Mouse (Mus musculus) thymus, adult 18-20 months (tissue): Measurements from ENCODE around the gene Kirrel2.
"Not testable (repeated sequence)": the region's sequence is repeated elsewhere in the genome, so short reads cannot be mapped to it uniquely, and the experiment has no call there.

Source experiments
- DNase-seq, 2 experiments: peaks; one replicate each; pipeline ENCODE4 v3.0.0; 2022; ENCODE audit warnings: mixed read lengths in 2 of 2

The Kirrel2 gene

DNA sequence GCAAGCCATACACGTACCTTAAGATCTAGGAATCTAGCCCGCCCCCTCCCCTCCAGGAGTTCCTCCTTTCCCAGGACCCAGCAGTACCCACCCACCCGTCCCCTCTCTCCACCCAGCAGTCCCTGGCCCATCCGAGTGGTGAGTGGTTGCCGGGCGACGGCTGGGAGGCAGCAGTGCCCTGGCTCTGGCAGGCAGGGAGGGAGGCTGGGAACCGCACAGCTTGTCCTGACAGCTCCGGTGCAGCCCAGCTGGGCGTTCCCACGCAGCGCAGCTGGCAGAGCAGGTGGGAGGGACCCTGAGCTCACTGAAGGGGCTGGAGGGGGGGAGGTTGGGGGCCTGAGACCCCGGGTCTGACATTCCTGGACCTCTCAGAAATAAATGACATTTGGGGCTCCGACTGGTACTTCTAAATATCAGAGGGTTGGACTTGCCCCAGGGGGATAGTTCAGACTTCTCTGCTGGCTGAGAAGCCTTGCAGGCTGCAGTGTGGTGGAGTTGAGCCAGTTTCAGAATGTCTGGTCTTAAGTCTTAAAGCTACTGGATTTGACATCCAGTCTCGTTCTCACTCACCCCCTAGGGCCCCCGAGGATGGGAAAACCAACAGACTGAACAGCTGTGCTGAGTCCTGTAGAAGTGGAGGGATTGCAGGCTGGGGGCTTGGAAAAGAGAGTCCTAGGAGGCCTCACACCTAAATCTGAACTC, at the start of gene Kirrel2, which contains the start of gene Nphs1:
Kirrel2 (minus strand) TSS at position 62 of the 702 bp plus-strand sequence.
Nphs1 (plus strand) TSS at position 687 of the 702 bp plus-strand sequence.
- no peak for DNase-seq

DNA sequence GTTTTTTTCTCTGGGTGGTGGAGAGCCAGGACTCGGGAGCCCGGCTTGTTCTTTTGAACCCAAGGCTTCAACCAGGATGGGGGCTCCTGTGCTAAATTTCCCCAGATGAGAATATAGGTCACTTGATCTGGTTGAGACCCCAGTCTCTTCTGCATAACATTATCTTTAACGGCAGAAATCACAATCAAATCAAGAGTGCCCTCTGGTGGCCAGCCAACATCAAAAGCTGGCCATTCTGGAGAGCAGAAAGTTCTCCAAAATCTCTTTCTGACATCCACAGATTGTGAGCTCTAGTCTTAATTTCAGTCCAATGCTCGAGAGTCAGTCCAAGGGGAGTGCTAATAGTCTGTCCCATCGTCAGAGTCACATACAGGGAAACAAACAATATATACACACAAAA, 43.7 kb upstream of the Kirrel2 start:
- DNase-seq = not testable (repeated sequence)

DNA sequence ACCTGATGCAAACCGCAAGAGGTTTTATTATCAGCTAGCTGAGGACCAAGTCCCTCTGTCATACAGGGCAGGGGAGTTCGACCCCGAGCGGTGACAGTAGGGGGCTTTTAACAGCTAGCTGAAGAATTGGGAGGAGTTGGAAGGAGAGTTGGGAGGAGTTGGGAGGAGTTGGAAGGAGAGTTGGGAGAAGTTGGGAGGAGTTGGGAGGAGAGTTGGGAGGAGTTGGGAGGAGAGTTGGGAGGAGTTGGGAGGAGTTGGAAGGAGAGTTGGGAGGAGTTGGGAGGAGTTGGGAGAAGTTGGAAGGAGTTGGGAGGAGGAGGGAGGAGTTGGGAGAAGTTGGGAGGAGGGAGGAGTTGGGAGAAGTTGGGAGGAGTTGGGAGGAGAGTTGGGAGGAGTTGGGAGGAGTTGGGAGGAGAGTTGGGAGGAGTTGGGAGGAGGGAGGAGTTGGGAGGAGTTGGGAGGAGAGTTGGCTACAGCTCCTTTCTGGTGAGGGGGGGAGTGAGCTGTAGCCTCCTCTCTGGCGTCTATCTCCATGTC, 38.1 kb upstream of the Kirrel2 start:
- not testable (repeated sequence) for DNase-seq

DNA sequence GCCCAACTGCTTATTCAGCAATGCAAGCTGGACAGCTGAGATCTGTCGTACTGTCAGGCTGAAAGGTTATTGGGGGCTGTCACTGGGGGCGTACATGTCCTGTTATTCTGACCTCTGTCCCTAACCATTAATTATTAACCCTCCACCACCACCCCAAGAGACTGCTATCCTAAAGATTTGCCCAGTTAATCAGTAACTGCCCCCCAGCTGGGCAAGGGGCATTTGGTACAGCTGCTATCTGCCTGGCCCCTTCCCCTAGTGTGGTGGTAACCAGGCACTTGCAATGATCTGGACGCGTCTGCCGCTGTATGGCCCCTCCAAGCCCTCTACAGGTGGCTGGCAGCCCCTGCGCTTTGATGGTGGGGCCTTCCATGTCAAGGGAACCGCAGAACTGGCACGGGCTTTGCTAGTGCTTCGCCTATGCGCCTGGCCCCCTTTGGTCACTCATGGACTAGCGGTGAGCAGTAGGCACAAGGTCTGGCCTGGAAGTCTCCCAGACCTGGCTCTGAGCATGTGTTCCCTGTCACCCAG, 36.0 kb upstream of the Kirrel2 start, which contains the start of gene Prodh2:
Prodh2 (plus strand) TSS at position 222 of the 531 bp plus-strand sequence.
- no peak for DNase-seq

DNA sequence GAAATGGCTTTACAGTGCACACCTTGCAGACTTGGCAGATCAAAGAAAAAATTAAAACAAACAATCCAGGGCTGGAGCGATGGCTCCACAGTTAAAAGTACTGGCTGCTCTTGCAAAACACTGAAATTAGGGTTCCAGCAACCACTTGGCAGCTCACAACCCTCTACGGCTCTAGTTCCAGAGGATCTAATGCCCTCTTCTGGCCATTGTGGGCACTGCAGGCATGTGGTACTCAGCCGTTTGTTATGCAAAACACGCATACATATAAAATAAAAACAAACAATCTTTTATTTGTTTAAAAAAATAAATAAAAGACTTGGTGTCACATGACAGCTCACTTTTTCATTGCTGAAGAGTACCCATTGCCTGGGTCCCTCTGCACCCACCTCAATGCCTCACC, 35.3 kb upstream of the Kirrel2 start:
- DNase-seq = peak; percentile 25 to 33

- DNase-seq = no peak
Observed at GRCm38 (mm10) chr7:30490957-30491307, 33.4 kb upstream of the Kirrel2 start.

DNA sequence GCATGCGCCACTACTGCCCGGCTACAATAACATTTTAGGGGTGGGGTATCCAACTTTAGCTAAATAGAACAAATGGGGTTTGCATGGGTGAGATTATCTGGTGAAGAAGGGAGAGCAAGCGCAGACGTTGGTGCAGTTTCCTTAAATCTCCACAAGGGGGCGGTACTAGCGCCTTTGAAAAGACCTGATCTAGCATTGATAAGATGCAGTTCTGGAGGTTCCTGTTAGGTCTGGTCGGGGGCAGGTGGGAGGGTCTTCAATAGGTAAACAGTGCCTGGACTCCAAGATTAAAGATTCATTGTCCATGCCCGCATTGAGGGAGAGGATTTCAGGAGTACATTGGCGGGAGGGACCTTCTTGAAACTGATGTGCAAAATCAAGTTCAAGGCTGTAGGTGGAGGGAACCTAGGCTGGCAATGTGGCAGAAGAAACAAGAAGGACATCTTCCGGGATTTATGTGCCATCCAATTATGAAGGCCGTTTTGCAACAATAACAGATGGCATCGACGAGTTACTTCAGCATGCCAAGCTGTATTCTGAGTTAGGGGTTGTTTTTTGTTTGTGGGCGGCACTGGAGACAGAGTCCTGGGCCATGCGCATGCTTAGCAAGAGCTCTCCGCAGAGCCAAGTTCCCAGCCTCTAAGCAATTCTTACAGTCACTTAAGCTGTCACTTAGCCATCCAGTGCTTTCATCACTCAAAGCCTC, 32.9 kb upstream of the Kirrel2 start:
- peak in 1 of 2 experiments; percentile 13 for DNase-seq

DNA sequence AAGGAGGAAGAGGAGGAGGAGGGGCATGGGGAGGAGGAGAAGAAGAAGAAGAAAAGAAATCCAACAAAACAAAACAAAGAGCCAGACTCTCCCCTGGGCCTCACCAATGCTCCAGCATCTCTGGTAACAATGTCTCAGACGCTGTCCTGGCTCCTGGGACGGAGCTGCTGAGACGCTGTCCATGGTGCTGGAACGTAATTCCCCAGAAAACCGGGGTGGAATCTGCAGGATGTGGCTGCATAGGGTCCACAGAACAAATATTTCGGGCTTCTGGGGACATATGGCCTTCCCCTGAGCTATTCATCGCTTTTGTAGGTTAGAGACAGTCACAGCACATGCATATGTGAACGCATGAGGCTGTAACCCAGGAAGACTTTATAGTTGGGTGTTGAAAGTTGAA, 26.8 kb upstream of the Kirrel2 start:
- DNase-seq = no peak

- no peak for DNase-seq
Observed at GRCm38 (mm10) chr7:30477415-30478381, 20.2 kb upstream of the Kirrel2 start.

DNA sequence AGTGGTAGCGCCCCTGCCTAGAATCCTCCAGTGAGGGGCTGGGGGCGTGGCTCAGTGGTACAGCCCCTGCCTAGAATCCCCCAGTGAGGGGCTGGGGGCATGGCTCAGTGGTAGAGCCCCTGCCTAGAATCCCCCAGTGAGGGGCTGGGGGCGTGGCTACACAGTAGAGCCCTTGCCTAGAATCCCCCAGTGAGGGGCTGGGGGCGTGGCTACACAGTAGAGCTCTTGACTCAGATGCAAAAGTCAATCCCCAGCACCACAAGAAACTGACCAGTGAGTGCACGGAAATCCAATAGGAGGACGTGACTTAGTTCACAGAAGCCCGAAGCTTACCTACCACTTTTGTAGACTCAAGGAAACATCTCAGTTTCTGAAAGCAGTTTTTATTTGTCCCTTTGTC, 18.6 kb upstream of the Kirrel2 start:
- not testable (repeated sequence) for DNase-seq

DNA sequence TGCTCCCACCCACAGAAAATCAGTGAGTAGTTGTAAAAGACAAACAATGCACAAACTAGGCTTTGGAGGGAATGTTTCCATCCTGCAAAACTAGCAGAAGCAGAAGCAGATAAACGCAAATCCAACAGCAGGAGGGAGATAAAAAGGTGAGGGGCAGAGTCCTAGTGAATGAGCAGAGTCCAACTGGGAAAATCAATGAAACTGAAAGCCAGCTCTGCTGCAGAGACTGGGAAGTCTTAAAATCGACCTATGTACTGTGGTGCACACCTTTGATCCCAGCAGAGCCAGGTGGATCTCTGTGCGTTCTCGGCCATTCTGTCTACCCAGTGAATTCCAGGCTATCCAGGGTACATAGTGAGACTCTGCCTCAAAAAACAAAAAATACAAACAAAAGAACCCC, 17.5 kb upstream of the Kirrel2 start:
- DNase-seq = no peak

GRCm38 (mm10) chr7:30472411-30472810, 14.9 kb upstream of the Kirrel2 start:
- DNase-seq = peak in 1 of 2 experiments; percentile 25

GRCm38 (mm10) chr7:30464816-30465300, 7.4 kb upstream of the Kirrel2 start:
- DNase-seq = no peak

DNA sequence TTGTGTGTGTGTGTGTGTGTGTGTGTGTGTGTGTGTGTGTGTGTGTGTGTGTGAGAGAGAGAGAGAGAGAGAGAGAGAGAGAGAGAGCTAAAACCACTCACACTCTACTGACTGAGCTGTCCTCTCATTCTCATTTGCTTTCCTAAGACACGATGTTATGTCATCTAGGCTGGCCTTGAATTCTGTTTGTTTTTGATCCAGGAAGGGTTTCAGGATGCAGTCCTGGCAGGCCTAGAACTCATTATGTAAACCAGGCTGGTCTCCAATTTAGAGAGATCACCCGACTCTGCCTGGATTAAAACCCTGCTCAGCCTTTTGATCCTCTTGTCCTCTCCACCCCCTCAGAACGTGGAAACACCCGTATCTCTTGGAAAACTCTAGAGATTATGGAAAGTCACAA, 6.5 kb upstream of the Kirrel2 start:
- DNase-seq = no peak

DNA sequence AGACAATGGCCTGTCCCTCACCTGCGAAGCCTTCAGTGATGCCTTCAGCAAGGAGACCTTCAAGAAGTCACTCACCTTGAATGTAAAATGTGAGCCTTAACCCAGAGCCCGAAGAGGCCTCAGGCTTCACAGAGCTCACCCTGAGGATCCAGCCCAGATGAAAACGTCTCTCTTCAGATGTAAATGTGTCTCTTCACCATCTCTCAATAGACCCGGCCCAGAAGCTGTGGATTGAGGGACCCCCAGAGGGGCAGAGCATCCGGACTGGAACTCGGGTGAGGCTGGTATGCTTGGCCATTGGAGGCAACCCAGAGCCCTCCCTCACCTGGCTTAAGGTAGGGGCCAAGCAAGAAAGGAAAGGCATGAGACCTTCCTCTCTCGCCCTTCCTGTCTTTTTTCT, 6.1 kb upstream of the Kirrel2 start:
- DNase-seq = no peak

DNA sequence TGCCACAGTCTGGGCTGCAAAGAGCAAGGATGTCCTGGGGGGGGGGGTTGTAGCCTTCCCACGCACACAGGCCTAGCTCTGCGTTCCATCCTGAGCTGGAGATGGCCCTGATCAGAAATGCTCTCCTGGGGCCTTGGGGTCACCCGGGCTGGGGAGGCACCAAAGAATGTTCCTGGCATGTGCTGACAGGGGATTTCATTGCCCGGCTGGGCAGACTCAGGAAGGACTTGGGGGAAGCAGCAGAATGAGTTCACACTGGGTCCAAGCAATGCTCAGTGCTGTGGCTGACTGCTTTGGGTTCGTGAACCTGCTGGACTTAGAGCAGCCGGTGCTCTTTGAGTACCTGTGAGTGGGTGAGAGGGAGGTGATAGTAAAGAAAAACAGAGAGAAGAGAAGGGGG, 2.0 kb upstream of the Kirrel2 start:
- no peak for DNase-seq

DNA sequence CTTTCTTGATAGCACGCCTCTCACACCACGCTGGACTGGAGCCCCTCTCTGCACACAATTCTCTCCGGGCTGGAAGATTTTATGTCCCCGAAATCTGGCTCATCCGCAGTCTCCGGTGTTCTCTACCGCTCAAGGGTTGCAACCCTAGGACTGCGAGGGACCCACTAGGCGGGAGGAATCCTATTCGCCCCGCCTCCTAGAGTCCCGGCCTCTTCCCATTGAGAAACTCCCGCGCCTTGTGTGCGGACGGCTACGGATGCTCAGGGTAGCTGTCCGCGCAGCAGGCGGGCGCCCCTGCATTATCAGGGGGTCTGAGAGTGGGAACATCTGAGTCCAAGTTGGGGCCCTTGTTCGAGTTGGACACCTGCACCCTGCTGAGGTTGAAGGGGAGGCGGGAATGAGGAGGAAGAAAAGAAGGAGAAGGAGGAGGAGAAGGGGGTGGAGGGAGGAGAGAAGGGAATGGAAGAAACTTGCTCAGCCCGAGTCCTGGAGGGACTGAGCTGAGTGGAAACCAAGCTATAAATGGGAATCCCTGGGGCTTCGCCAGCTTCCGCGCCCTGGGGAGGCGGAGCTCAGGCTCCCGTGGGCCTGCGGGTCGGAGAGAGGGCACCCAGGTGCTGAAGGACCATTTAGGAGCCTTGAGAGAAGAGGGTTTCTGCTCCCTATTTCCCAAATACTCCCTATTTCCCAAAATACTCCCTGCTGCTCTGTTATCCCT, 420 bp downstream of the Kirrel2 start:
- no peak for DNase-seq

DNA sequence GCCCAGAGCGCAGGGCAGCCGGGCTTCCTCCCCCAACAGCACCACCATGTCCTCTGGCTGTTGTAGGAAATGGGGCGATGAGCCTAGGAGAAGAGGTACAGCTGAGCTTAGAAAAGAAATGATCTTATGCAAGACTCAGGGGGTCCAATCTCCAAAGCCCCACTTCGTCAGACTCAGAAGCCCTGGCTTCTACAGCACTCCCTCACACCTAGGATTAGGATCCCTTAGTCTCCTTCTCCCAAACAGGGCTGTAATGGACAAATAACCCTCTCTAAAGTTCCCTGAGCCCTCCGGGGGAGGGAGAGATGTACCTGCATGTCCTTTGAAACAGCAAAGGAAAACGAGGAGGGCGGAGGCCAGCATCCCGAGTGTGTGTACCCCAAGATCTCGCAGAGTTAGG, 1.0 kb downstream of the Kirrel2 start:
- DNase-seq = no peak

DNA sequence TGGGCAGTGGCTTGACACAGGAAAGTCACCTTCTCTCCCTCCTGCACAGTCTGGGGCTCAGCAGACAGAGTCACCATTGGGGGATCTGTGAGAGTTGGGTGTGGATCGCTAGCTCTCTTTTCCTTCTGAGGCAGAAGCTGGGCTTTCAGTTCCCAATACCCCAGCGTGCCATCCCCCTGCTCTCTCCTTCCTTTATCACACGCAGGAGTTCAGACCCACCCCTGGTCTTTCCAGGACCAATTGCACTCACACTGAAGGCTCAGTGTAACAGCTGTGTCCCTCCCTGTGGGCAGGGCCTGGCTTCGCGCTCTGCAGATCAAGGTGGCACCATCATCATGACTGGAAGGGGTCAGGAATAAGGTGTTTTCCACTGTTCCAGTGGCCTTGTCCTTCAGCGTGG, 3.2 kb downstream of the Kirrel2 start:
- DNase-seq = no peak

GRCm38 (mm10) chr7:30453766-30454165, 3.7 kb downstream of the Kirrel2 start:
- no peak for DNase-seq

DNA sequence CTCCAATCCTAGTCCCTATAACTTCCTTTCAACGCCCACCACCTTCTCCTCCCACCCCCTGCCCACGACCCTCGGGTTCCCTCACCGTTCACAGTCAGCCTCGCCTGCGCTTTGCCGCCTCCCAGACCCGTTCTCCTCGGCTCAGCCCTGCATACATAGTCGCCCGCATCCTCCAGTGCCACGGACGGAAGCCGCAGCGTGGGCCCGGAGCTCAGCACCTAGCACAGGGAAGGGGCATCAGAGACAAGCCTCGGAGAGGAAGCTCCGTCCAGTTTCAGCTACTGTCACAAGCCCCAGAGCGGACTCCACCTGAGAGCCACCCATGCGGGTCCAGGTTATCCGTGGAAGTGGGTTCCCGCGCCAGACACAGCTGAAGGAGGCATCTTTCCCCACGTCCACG, 4.2 kb downstream of the Kirrel2 start:
- DNase-seq = no peak

DNA sequence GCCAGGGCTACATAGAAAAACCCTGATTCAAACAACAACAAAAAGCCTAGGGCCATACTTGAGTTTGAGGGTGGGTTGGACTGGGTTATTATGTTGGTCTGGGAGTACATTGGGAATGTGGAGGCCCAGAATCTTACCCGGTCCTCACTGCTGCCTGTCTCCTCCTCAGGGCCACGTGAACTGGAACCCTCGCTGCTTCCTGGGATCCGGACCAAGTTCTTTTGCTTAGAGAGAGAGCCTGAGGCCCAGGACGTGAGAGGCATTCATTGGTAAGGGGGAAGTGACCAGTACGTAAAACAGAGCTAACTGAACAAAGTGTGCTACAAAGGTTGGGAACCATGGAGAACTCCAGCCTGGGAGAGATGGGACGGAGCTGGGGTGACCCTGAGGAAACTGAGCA, 7.2 kb downstream of the Kirrel2 start:
- DNase-seq = no peak
